Comparison of ENCODE assay signal across 47 mouse cellular contexts in genomic region chr16:25302616-25303015, GRCm38 (mm10). TPM values are rescaled to one million over a fixed set of nuclear protein-coding genes. Genes with fewer than 3 reads are reported as not detected.
"Had no signal": no experiment of that assay in that cellular context is flagged by ENCODE, and none has a peak within 500 bp of the region (broad histone marks: within the 10 kb centered on the region; RNA-seq: fewer than 3 reads in every experiment).

No protein-coding gene starts in this region.

- H3K9me3 ChIP-seq: heart, embryonic 10.5 days; heart, embryonic 12.5 days; heart, embryonic 13.5 days; heart, embryonic 15.5 days; hindbrain, embryonic 10.5 days; hindbrain, embryonic 12.5 days; hindbrain, embryonic 13.5 days; hindbrain, embryonic 15.5 days; intestine, embryonic 15.5 days; kidney, embryonic 15.5 days had no signal

- H3K27me3 ChIP-seq: heart, embryonic 12.5 days; heart, embryonic 13.5 days; heart, embryonic 15.5 days; hindbrain, embryonic 12.5 days; hindbrain, embryonic 13.5 days; hindbrain, embryonic 15.5 days; intestine, embryonic 15.5 days; kidney, embryonic 15.5 days had no signal

- H3K4me3 ChIP-seq: heart, embryonic 10.5 days; heart, embryonic 12.5 days; heart, embryonic 13.5 days; heart, embryonic 15.5 days; hindbrain, embryonic 10.5 days; hindbrain, embryonic 12.5 days; hindbrain, embryonic 13.5 days; hindbrain, embryonic 15.5 days; intestine, embryonic 15.5 days; kidney, embryonic 15.5 days; layer of hippocampus, adult 2 months; left cerebral cortex, adult 2 months had no signal

- H3K4me2 ChIP-seq: heart, embryonic 11.5 days; heart, embryonic 12.5 days; heart, embryonic 13.5 days; heart, embryonic 15.5 days; hindbrain, embryonic 12.5 days; hindbrain, embryonic 13.5 days; hindbrain, embryonic 14.5 days; hindbrain, embryonic 15.5 days; intestine, embryonic 15.5 days; kidney, embryonic 15.5 days had no signal

- ATAC-seq: hindbrain, embryonic 16.5 days; inflammation-experienced regulatory T-cells, adult 6 months; intestine, embryonic 15.5 days; intestine, embryonic 16.5 days; intestine, postnatal 0 days had no signal

- H3K36me3 ChIP-seq: heart, embryonic 10.5 days; heart, embryonic 12.5 days; heart, embryonic 13.5 days; heart, embryonic 15.5 days; hindbrain, embryonic 10.5 days; hindbrain, embryonic 12.5 days; hindbrain, embryonic 13.5 days; hindbrain, embryonic 15.5 days; intestine, embryonic 15.5 days; kidney, embryonic 15.5 days had no signal

- H3K27ac ChIP-seq: heart, embryonic 10.5 days; heart, embryonic 13.5 days; heart, embryonic 15.5 days; hindbrain, embryonic 10.5 days; hindbrain, embryonic 12.5 days; hindbrain, embryonic 13.5 days; hindbrain, embryonic 14.5 days; hindbrain, embryonic 15.5 days; intestine, embryonic 15.5 days; kidney, embryonic 15.5 days; kidney, postnatal 0 days; layer of hippocampus, adult 2 months; left cerebral cortex, adult 2 months had no signal

- H3K9ac ChIP-seq: heart, embryonic 12.5 days; heart, embryonic 13.5 days; heart, embryonic 15.5 days; hindbrain, embryonic 12.5 days; hindbrain, embryonic 13.5 days; hindbrain, embryonic 14.5 days; hindbrain, embryonic 15.5 days; intestine, embryonic 15.5 days; kidney, embryonic 15.5 days had no signal

- DNase-seq: heart, postnatal 10 days; heart, postnatal 14 days; heart, postnatal 36 days; heart, postnatal 4 days; kidney, adult 11 months; kidney, adult 18-20 months; kidney, adult 2 months; kidney, adult 8-10 months; kidney, adult 9 months; kidney, postnatal 10 days; kidney, postnatal 14 days; kidney, postnatal 25 days; kidney, postnatal 36 days; layer of hippocampus, adult 9-11 months; layer of hippocampus, postnatal 36 days had no signal

- H3K4me1 ChIP-seq: heart, embryonic 10.5 days; heart, embryonic 12.5 days; heart, embryonic 13.5 days; heart, embryonic 15.5 days; hindbrain, embryonic 10.5 days; hindbrain, embryonic 12.5 days; hindbrain, embryonic 13.5 days; hindbrain, embryonic 15.5 days; intestine, embryonic 15.5 days had no signal

RNA-seq across cellular contexts. Expression of gene Tprg, which starts 16.0 kb away (rescaled TPM):
- total RNA-seq: heart, postnatal 10 days; heart, postnatal 14 days; heart, postnatal 25 days; heart, postnatal 36 days; heart, postnatal 4 days; hematopoietic stem cell, adult 5-6 weeks; layer of hippocampus, adult 18-20 months; layer of hippocampus, adult 2 months; layer of hippocampus, postnatal 10 days; layer of hippocampus, postnatal 14 days; layer of hippocampus, postnatal 25 days; layer of hippocampus, postnatal 36 days; left cerebral cortex, adult 18-20 months; left cerebral cortex, adult 2 months; left cerebral cortex, adult 8-10 months had no signal
- polyA plus RNA-seq: heart, embryonic 10.5 days; heart, embryonic 11.5 days; heart, embryonic 12.5 days; heart, embryonic 13.5 days; heart, embryonic 14.5 days; heart, embryonic 15.5 days; hindbrain, embryonic 10.5 days; hindbrain, embryonic 11.5 days; hindbrain, embryonic 12.5 days; hindbrain, embryonic 13.5 days; hindbrain, embryonic 14.5 days; hindbrain, embryonic 15.5 days; intestine, embryonic 15.5 days; intestine, postnatal 0 days; kidney, embryonic 14.5 days; kidney, embryonic 15.5 days; kidney, embryonic 16.5 days; large intestine, adult 2 months had no signal
